Mouse (Mus musculus) embryo, embryonic 11.5 days (tissue): ENCODE data around the gene Ep400.

Experiments
- DNase-seq: peaks from one replicate; pipeline ENCODE4 v3.0.0-alpha.2; 2012; ENCODE audit warnings: low read depth, low spot score

The Ep400 gene

GRCm38 (mm10) chr5:110770448-110771158, at the start of gene Ep400:
Ep400 (minus strand) TSS chr5:110770717.
- DNase-seq: peak; percentile 98

GRCm38 (mm10) chr5:110809667-110810325, 39.3 kb upstream of the Ep400 start, which contains the start of gene Ulk1:
Ulk1 (minus strand) TSS chr5:110810097.
- peak; percentile 99 for DNase-seq

GRCm38 (mm10) chr5:110808821-110809666, 38.5 kb upstream of the Ep400 start:
- DNase-seq: no peak

GRCm38 (mm10) chr5:110808061-110808631, 37.6 kb upstream of the Ep400 start:
- peak; percentile 60 for DNase-seq

GRCm38 (mm10) chr5:110807453-110807852, 36.9 kb upstream of the Ep400 start:
- DNase-seq: no peak

GRCm38 (mm10) chr5:110806676-110807075, 36.2 kb upstream of the Ep400 start:
- DNase-seq: no peak

- DNase-seq: no peak
Observed at GRCm38 (mm10) chr5:110806154-110806553, 35.6 kb upstream of the Ep400 start.

- no peak for DNase-seq
Observed at GRCm38 (mm10) chr5:110804012-110804743, 33.7 kb upstream of the Ep400 start.

GRCm38 (mm10) chr5:110802809-110803208, 32.3 kb upstream of the Ep400 start:
- DNase-seq: no peak

- DNase-seq: no peak
Observed at GRCm38 (mm10) chr5:110802186-110802585, 31.7 kb upstream of the Ep400 start.

GRCm38 (mm10) chr5:110801036-110801624, 30.6 kb upstream of the Ep400 start:
- no peak for DNase-seq

GRCm38 (mm10) chr5:110797696-110798095, 27.2 kb upstream of the Ep400 start:
- DNase-seq: no peak

- DNase-seq: no peak
Observed at GRCm38 (mm10) chr5:110794363-110794762, 23.8 kb upstream of the Ep400 start.

GRCm38 (mm10) chr5:110788684-110789083, 18.2 kb upstream of the Ep400 start:
- DNase-seq: no peak

GRCm38 (mm10) chr5:110786081-110786835, 15.7 kb upstream of the Ep400 start:
- DNase-seq: no peak

GRCm38 (mm10) chr5:110783150-110783549, 12.6 kb upstream of the Ep400 start:
- DNase-seq: no peak

GRCm38 (mm10) chr5:110781529-110782238, 11.2 kb upstream of the Ep400 start:
- no peak for DNase-seq

GRCm38 (mm10) chr5:110780761-110781528, 10.4 kb upstream of the Ep400 start:
- no peak for DNase-seq
